Mouse (Mus musculus): ENCODE measurements around the gene B4galt5.

- TF ChIP-seq POLR2A (IDR thresholded peaks at IDR 0.05; ENCODE audit: borderline replicate concordance, low read depth, low read length) (no peak), CTCF (IDR thresholded peaks at IDR 0.05; ENCODE audit: low read depth, low read length) (no peak)
Observed at GRCm38 (mm10) chr2:167306273-167306594, 42.7 kb downstream of the B4galt5 start.
